Mouse (Mus musculus) heart, adult 2 months (tissue): ENCODE data around the gene Gprin3.

Experiments
- CTCF ChIP-seq: fragments of 200-600 bp; IDR thresholded peaks from 2 replicates; pipeline ENCODE4 v1.8.1; 2022; ENCODE audit warnings: antibody characterized with exemption, mild to moderate bottlenecking, moderate library complexity
- EP300 ChIP-seq: fragments of 200-500 bp; IDR thresholded peaks from 2 replicates; pipeline ENCODE4 v1.6.1; 2011; ENCODE audit warnings: low read depth, low read length, control low read depth; ENCODE audit not compliant: insufficient read depth
- POLR2A ChIP-seq: fragments of 200-500 bp; IDR thresholded peaks from 2 replicates; pipeline ENCODE4 v1.6.1; 2011; ENCODE audit warnings: mild to moderate bottlenecking, low read depth, low read length, control low read depth; ENCODE audit not compliant: insufficient read depth

DNA sequence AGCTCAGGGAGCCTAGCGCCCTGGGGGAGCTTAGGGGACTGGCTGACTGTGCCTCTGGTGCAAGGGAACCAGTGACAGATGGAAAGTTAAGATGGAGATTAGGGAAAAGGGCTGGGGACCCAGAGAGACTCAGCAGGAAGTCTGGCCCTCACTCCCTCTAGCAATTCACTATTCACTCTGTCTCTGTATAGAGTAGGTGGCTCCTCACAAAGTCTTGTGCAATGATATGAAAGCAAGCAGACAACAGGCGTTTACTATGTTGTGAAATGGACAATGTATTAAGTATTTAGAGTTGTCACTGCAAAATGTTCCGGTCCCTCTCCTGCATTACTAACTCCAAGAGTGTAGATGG lies 416 bp upstream of the Gprin3 start:
- TF ChIP-seq CTCF: no peak; the same call in 1 of the 2 replicates
- TF ChIP-seq POLR2A: no peak
- TF ChIP-seq EP300: no peak
